Mouse (Mus musculus) olfactory bulb, adult 2 months (tissue): Measurements from ENCODE around the gene Tmem35b. TPM values are rescaled to one million over a fixed set of nuclear protein-coding genes. Genes with fewer than 3 reads are reported as not detected.

Experiments used
- H3K27ac ChIP-seq: fragments of 200-500 bp; 2 replicates; pipeline ENCODE4 v1.5.1; 2012; ENCODE audit warnings: low read depth, low read length; ENCODE audit not compliant: insufficient read depth
- H3K4me1 ChIP-seq: fragments of 200-500 bp; 2 replicates; pipeline ENCODE4 v1.6.1; 2012; ENCODE audit warnings: low read length; ENCODE audit not compliant: control insufficient read depth, insufficient read depth
- H3K4me3 ChIP-seq: fragments of 200-500 bp; 2 replicates; pipeline ENCODE4 v1.5.1; 2012; ENCODE audit warnings: mild to moderate bottlenecking, low read depth, low read length, moderate library complexity; ENCODE audit not compliant: insufficient read depth
- CTCF ChIP-seq: fragments of 200-500 bp; IDR thresholded peaks from 2 replicates; pipeline ENCODE4 v1.5.1; 2012; ENCODE audit warnings: low read depth, mild to moderate bottlenecking, low read length, moderate library complexity; ENCODE audit not compliant: insufficient read depth
- POLR2A ChIP-seq: fragments of 200-500 bp; IDR thresholded peaks from 2 replicates; pipeline ENCODE4 v1.6.1; 2012; ENCODE audit warnings: mild to moderate bottlenecking, low read depth, low read length, moderate library complexity; ENCODE audit not compliant: insufficient read depth
- WGBS: fragments of 180-500 bp; shearing (Covaris S2); methylation state at CpG from one replicate; pipeline ENCODE4 v1.1.7; 2018; 5-methylcytosine and 5-hydroxymethylcytosine counted together
- polyA plus RNA-seq: library from polyadenylated mRNA; stranded (reverse); fragments of >200 nt; gene quantifications from 2 replicates; pipeline ENCODE4 v1.2.4, GENCODE M21; 2012; ENCODE audit warnings: low replicate concordance; ENCODE audit not compliant: missing spikeins, insufficient read depth, insufficient read length

The Tmem35b gene
- polyA plus RNA-seq, 1 experiment: not detected

- Histone ChIP-seq H3K4me1 (0 out of 2 replicates have a peak, but pooled peaks cover 6% of the 10 kb centered on the region), H3K27ac (no peak overlapping the region), H3K4me3 (no peak overlapping the region)
- 73% methylated on average over 8 of the region's 8 CpGs for WGBS
- TF ChIP-seq CTCF (no peak), POLR2A (no peak)
These were observed 40.4 kb downstream of the Tmem35b start for GRCm38 (mm10) chr4:127163926-127164325.

GRCm38 (mm10) chr4:127167096-127167495 lies 43.6 kb downstream of the Tmem35b start:
- 69% methylated on average over 5 of the region's 5 CpGs for WGBS
- H3K27ac ChIP-seq: no peak overlapping the region
- H3K4me1 ChIP-seq: peaks cover 13% of the 10 kb centered on the region
- TF ChIP-seq POLR2A: no peak
- TF ChIP-seq CTCF: no peak
- no peak overlapping the region for H3K4me3 ChIP-seq

DNA sequence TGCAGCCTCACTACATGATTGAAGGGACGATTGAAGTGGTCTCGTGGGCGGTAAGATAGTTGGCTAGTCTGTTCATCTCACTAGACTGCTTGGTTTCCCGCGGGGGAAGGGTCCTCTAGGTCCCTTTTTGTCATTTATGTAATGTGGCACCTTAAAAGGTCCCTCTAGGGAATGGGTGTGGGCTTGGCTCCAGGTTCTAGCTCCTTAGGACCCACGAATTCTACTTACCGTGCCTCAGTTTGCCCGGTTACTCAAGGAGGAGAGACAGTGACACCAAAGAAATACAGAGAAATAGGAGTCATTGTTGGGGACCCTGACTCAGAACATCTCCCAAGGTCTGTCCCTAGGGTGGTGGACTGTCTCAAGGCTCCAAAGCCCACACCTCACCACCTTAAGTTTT lies 44.2 kb downstream of the Tmem35b start:
- no peak for TF ChIP-seq CTCF
- TF ChIP-seq POLR2A: no peak
- peaks cover 17% of the 10 kb centered on the region for H3K4me1 ChIP-seq
- peak overlapping the region; percentile 93; the same call in 1 of the 2 replicates for H3K4me3 ChIP-seq
- 14% methylated on average over 8 of the region's 8 CpGs for WGBS
- H3K27ac ChIP-seq: no peak overlapping the region

- TF ChIP-seq POLR2A: 0 out of 2 replicates have a peak, but pooled peaks have one; percentile 11
- no peak for TF ChIP-seq CTCF
- H3K4me3 ChIP-seq: peak overlapping the region; percentile 93
- H3K4me1 ChIP-seq: peaks cover 20% of the 10 kb centered on the region
- H3K27ac ChIP-seq: peak overlapping the region; percentile 99
- under 1% methylated on average over 39 of the region's 39 CpGs for WGBS
These were observed 44.9 kb downstream of the Tmem35b start for GRCm38 (mm10) chr4:127168211-127168913.

- TF ChIP-seq CTCF (no peak), POLR2A (no peak; the same call in 1 of the 2 replicates)
- WGBS: 1% methylated on average over 63 of the region's 67 CpGs
- H3K27ac ChIP-seq: peak within 1 kb of the TSS; percentile 99
- H3K4me1 ChIP-seq: peaks cover 23% of the 10 kb centered on the region
- H3K4me3 ChIP-seq: peak within 1 kb of the TSS; percentile 93
These were observed 45.4 kb downstream of the Tmem35b start, which contains the start of gene Dlgap3 for GRCm38 (mm10) chr4:127168914-127169345. TSS of gene Dlgap3 (plus strand) at chr4:127169204.

- Histone ChIP-seq H3K4me3 (peak overlapping the region; percentile 93), H3K4me1 (peaks cover 25% of the 10 kb centered on the region), H3K27ac (peak overlapping the region; percentile 91)
- 3% methylated on average over 51 of the region's 51 CpGs for WGBS
- TF ChIP-seq POLR2A (no peak), CTCF (no peak)
These were observed 46.1 kb downstream of the Tmem35b start for GRCm38 (mm10) chr4:127169346-127170221.

DNA sequence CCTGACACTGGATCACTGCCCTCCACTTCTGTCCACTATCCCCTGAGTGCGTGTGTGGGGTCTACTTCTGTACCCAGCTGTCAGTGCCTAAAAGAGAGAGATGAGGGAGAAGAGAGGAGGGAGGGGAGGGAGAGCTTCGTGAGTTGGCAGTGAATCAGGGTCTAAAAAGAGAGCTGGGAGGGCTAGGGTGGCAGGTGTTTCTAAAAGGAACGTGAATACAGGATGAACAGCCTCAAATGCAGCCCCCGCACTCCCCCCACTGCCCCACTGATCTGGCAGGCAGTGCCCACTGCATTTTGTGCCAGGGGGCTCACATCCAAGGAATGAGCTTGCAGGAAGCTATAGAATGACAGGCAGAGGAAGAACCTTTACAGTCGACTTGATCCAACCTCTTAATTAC lies 47.4 kb downstream of the Tmem35b start:
- TF ChIP-seq POLR2A (no peak), CTCF (no peak)

DNA sequence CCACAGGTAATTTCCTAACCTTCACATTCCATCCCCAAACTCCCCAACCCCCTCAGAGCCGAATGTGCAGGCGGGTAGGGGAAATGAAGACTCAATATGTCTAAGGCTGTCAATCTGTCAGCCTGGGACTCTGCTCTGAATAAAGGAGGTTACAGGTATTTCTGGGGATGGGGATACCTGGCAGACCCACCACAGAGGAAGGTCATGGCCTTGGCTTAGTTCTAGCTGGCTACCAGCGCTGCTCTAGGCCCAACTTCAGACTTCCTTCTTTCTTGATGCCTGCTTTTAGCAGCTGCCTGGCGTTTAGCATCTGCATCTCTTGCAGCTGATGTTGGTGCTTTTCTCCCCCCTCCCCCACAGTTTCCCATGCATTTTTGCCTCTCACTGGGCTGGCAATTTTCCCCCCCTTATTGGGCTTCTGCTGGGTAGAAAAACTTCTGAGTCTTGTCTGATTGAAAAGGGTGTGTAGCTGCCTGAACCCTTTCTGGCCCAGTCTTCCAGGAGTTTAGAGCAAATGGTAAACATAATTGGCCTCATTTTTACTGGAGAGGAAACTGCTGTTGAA lies 47.9 kb downstream of the Tmem35b start:
- Histone ChIP-seq H3K4me3 (peak overlapping the region; percentile 9), H3K4me1 (peaks cover 31% of the 10 kb centered on the region), H3K27ac (peak overlapping the region; percentile 91)
- WGBS: 26% methylated on average over 4 of the region's 4 CpGs
- no peak for TF ChIP-seq CTCF

More for the DNA sequence above, 47.4 kb downstream of the Tmem35b start:
- WGBS: 4% methylated on average over 5 of the region's 5 CpGs
- peak overlapping the region; percentile 91 for H3K27ac ChIP-seq
- peak overlapping the region; percentile 18 for H3K4me3 ChIP-seq
- peaks cover 31% of the 10 kb centered on the region for H3K4me1 ChIP-seq

GRCm38 (mm10) chr4:127172119-127172518 lies 48.6 kb downstream of the Tmem35b start:
- peak overlapping the region; percentile 91 for H3K27ac ChIP-seq
- WGBS: 7% methylated on average over 7 of the region's 7 CpGs
- no peak for TF ChIP-seq CTCF
- TF ChIP-seq POLR2A: no peak
- H3K4me3 ChIP-seq: peak overlapping the region; percentile 35
- peaks cover 35% of the 10 kb centered on the region for H3K4me1 ChIP-seq
